ENCODE assay signal across 8 mouse cellular contexts in the genomic region with DNA sequence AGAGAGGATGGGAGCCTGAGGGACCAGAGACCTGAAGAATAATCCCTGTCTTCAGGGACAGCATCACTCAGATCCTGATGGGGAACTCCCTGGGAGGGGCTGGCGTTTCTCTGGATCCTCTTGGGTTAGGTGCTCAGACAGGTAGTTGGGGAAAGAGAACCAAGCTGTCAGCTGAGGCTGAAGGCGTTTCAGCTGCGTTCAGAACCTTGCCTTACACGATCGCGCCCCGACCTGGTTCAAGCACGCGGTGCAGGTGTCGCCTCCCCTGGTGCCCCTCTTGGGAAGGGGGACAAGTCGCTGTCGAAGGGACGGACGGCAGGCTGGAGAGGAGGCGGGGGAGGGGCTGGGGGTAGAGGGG. TPM values are rescaled to one million over a fixed set of nuclear protein-coding genes. Genes with fewer than 3 reads are reported as not detected.
DNase-seq lines count a peak whose midpoint lies in the region; ATAC-seq and TF ChIP-seq lines count a peak whose summit lies in the region.
"Had no signal": no experiment of that assay in that cellular context is flagged by ENCODE, and none has a peak within 500 bp of the region (broad histone marks: within the 10 kb centered on the region; RNA-seq: fewer than 3 reads in every experiment).

No protein-coding gene starts in this region.

- H3K27me3 ChIP-seq in lung, embryonic 15.5 days = peaks cover 68% of the 10 kb centered on the region
- H3K27me3 ChIP-seq in forebrain, embryonic 14.5 days (replicated peaks; ENCODE audit: control insufficient read depth, insufficient read depth, low read length) = peaks cover 18% of the 10 kb centered on the region; the same call in 1 of the 2 replicates
- peaks cover 78% of the 10 kb centered on the region for H3K27me3 ChIP-seq in limb, embryonic 12.5 days
- H3K27me3 ChIP-seq in stomach, embryonic 15.5 days (replicated peaks) = peaks cover 48% of the 10 kb centered on the region

- DNase-seq in lung, adult 2 months = no peak
- no peak for DNase-seq in forebrain, embryonic 14.5 days (ENCODE audit: low spot score)
- no peak for DNase-seq in frontal cortex, postnatal 25 days (ENCODE audit: low spot score in 2 of 2)
- no peak for DNase-seq in left cerebral cortex, adult 11 months (ENCODE audit: low spot score)
- DNase-seq: thymus, postnatal 36 days had no signal

- no peak for TF ChIP-seq CTCF in lung, adult 2 months (IDR thresholded peaks at IDR 0.05; ENCODE audit: insufficient read depth, low read length)

- H3K4me2 ChIP-seq in lung, embryonic 15.5 days = peak overlapping the region; percentile 89
- peak overlapping the region; percentile 87 for H3K4me2 ChIP-seq in forebrain, embryonic 14.5 days (ENCODE audit: low read length)
- peak overlapping the region; percentile 82 for H3K4me2 ChIP-seq in limb, embryonic 12.5 days
- H3K4me2 ChIP-seq in stomach, embryonic 15.5 days = peak overlapping the region; percentile 93

- no peak for TF ChIP-seq POLR2A in lung, adult 2 months (IDR thresholded peaks at IDR 0.05; ENCODE audit: borderline replicate concordance, extremely low read depth, low read depth, low read length)

- peak overlapping the region; percentile 47 for H3K4me3 ChIP-seq in lung, embryonic 15.5 days
- no peak overlapping the region for H3K4me3 ChIP-seq in lung, adult 2 months (replicated peaks; ENCODE audit: extremely low read depth, low read depth, low read length)
- peak overlapping the region; percentile 57 for H3K4me3 ChIP-seq in forebrain, embryonic 14.5 days (ENCODE audit: low read depth, low read length)
- peak overlapping the region; percentile 60 for H3K4me3 ChIP-seq in limb, embryonic 12.5 days (replicated peaks)
- peak overlapping the region; percentile 49 for H3K4me3 ChIP-seq in stomach, embryonic 15.5 days (replicated peaks)

- 0% methylated on average over 10 of the region's 15 CpGs for WGBS in lung, embryonic 15.5 days
- under 1% methylated on average over 15 of the region's 15 CpGs for WGBS in lung, adult 2 months
- WGBS in forebrain, embryonic 14.5 days = under 1% methylated on average over 14 of the region's 15 CpGs
- under 1% methylated on average over 15 of the region's 15 CpGs for WGBS in limb, embryonic 12.5 days
- under 1% methylated on average over 15 of the region's 15 CpGs for WGBS in stomach, embryonic 15.5 days

- ATAC-seq in lung, embryonic 15.5 days (ENCODE audit: borderline replicate concordance, extremely low read depth, low FRiP score, low TSS enrichment) = no peak
- peak; percentile 54 for ATAC-seq in forebrain, embryonic 14.5 days
- peak; percentile 49; the same call in 1 of the 2 replicates for ATAC-seq in limb, embryonic 12.5 days (ENCODE audit: insufficient number of reproducible peaks, insufficient read depth, low FRiP score, low TSS enrichment, low read depth)
- no peak for ATAC-seq in stomach, embryonic 15.5 days (ENCODE audit: insufficient read depth, low FRiP score, low read depth)

- H3K4me1 ChIP-seq in lung, embryonic 15.5 days = peaks cover 29% of the 10 kb centered on the region
- H3K4me1 ChIP-seq in lung, adult 2 months (ENCODE audit: control insufficient read depth, insufficient read depth, low read length) = peaks cover 2% of the 10 kb centered on the region; the same call in 1 of the 2 replicates
- peaks cover 9% of the 10 kb centered on the region; the same call in 1 of the 2 replicates for H3K4me1 ChIP-seq in forebrain, embryonic 14.5 days (ENCODE audit: control insufficient read depth, insufficient read depth, low read length)
- peaks cover 30% of the 10 kb centered on the region for H3K4me1 ChIP-seq in limb, embryonic 12.5 days (replicated peaks)
- peaks cover 29% of the 10 kb centered on the region for H3K4me1 ChIP-seq in stomach, embryonic 15.5 days

- H3K36me3 ChIP-seq in lung, embryonic 15.5 days = no peaks in the 10 kb centered on the region
- H3K36me3 ChIP-seq in forebrain, embryonic 14.5 days (ENCODE audit: control insufficient read depth, insufficient read depth, low read length) = no peaks in the 10 kb centered on the region
- no peaks in the 10 kb centered on the region for H3K36me3 ChIP-seq in limb, embryonic 12.5 days
- H3K36me3 ChIP-seq in stomach, embryonic 15.5 days = no peaks in the 10 kb centered on the region

- no peak overlapping the region for H3K9ac ChIP-seq in lung, embryonic 15.5 days
- H3K9ac ChIP-seq in forebrain, embryonic 14.5 days (ENCODE audit: low read length) = peak overlapping the region; percentile 70
- H3K9ac ChIP-seq in limb, embryonic 12.5 days (replicated peaks) = peak overlapping the region; percentile 67
- no peak overlapping the region for H3K9ac ChIP-seq in stomach, embryonic 15.5 days

- no peak overlapping the region for H3K27ac ChIP-seq in lung, embryonic 15.5 days
- H3K27ac ChIP-seq in forebrain, embryonic 14.5 days (ENCODE audit: low read depth, low read length) = no peak overlapping the region; the same call in 1 of the 2 replicates
- H3K27ac ChIP-seq in limb, embryonic 12.5 days = no peak overlapping the region
- H3K27ac ChIP-seq in stomach, embryonic 15.5 days = no peak overlapping the region

- H3K9me3 ChIP-seq in lung, embryonic 15.5 days = no peaks in the 10 kb centered on the region
- no peaks in the 10 kb centered on the region for H3K9me3 ChIP-seq in forebrain, embryonic 14.5 days (replicated peaks; ENCODE audit: control insufficient read depth, low read length)
- no peaks in the 10 kb centered on the region for H3K9me3 ChIP-seq in limb, embryonic 12.5 days
- no peaks in the 10 kb centered on the region for H3K9me3 ChIP-seq in stomach, embryonic 15.5 days

RNA-seq across cellular contexts. Expression of gene Tmem200c, which starts 10.2 kb away (rescaled TPM):
- polyA plus RNA-seq in lung, embryonic 15.5 days (2015; fragmentation: Nextera tagmentation; extraction: Ambion mirVana) = 0.35 and 0.45 TPM in 2 replicates
- 0.05 and 0.12 TPM in 2 replicates for polyA plus RNA-seq in lung, adult 2 months (2012; rRNA removed)
- 1.0 and 2.0 TPM in 2 replicates for polyA plus RNA-seq in forebrain, embryonic 14.5 days (2014; fragmentation: Nextera tagmentation; extraction: Ambion mirVana)
- 3.5 and 4.3 TPM in 2 replicates for polyA plus RNA-seq in limb, embryonic 12.5 days (2016; fragmentation: Nextera tagmentation; extraction: Ambion mirVana)
- 0.40 and 0.48 TPM in 2 replicates for polyA plus RNA-seq in stomach, embryonic 15.5 days (2015; fragmentation: Nextera tagmentation; extraction: Ambion mirVana)

Comparison
In these comparisons a context has a peak if more than half of its experiments do, and no peak if none do; other contexts are left out.
1. ATAC-seq: peak in forebrain, embryonic 14.5 days (single experiment) and limb, embryonic 12.5 days (single experiment); none in lung, embryonic 15.5 days (single experiment) and stomach, embryonic 15.5 days (single experiment).
2. H3K9ac ChIP-seq: peak in forebrain, embryonic 14.5 days (single experiment) and limb, embryonic 12.5 days (single experiment); none in lung, embryonic 15.5 days (single experiment) and stomach, embryonic 15.5 days (single experiment).
3. Peak in every context shown above with its lines, with median percentiles within 50 percentile points of each other: H3K4me2 ChIP-seq.